Mouse (Mus musculus) CH12.LX (cell line): ENCODE results near the gene Gm8237.
"Not testable (repeated sequence)": the region's sequence is repeated elsewhere in the genome, so short reads cannot be mapped to it uniquely, and the experiment has no call there.

Source experiments
- CTCF ChIP-seq, 2 experiments: IDR thresholded peaks in 1 of 2; conservative IDR thresholded peaks in 1 of 2; 2 replicates each; pipeline ENCODE4 v1.5.1; 2011 to 2012; ENCODE audit warnings: low read depth in 2 of 2, low read length in 2 of 2, improper control_type of control experiment in 1 of 2, inconsistent platforms in 1 of 2, mild to moderate bottlenecking in 1 of 2, moderate library complexity in 1 of 2
- E2F4 ChIP-seq: IDR thresholded peaks from 2 replicates; pipeline ENCODE4 v1.6.1; 2011; ENCODE audit warnings: low read depth, low read length, improper control_type of control experiment; ENCODE audit not compliant: insufficient replicate concordance
- EP300 ChIP-seq: IDR thresholded peaks from 2 replicates; pipeline ENCODE4 v1.6.1; 2011; ENCODE audit warnings: low read length, improper control_type of control experiment
- HCFC1 ChIP-seq: IDR thresholded peaks from 2 replicates; pipeline ENCODE4 v1.6.1; 2012; ENCODE audit warnings: low read depth, mild to moderate bottlenecking, inconsistent platforms, low read length, improper control_type of control experiment
- IRF4 ChIP-seq: IDR thresholded peaks from 2 replicates; pipeline ENCODE4 v1.6.1; 2014; ENCODE audit warnings: low read depth, mild to moderate bottlenecking, inconsistent platforms, low read length, improper control_type of control experiment
- JUN ChIP-seq: IDR thresholded peaks from 2 replicates; pipeline ENCODE4 v1.6.1; 2011; ENCODE audit warnings: low read depth, mild to moderate bottlenecking, low read length, improper control_type of control experiment, moderate library complexity; ENCODE audit not compliant: insufficient read depth
- MAFK ChIP-seq: IDR thresholded peaks from 2 replicates; pipeline ENCODE4 v1.6.1; 2011; ENCODE audit warnings: low read length, improper control_type of control experiment; ENCODE audit not compliant: insufficient replicate concordance
- MAX ChIP-seq: IDR thresholded peaks from 2 replicates; pipeline ENCODE4 v1.6.1; 2011; ENCODE audit warnings: low read length, improper control_type of control experiment
- PAX5 ChIP-seq: IDR thresholded peaks from 2 replicates; pipeline ENCODE4 v1.6.1; 2012; ENCODE audit warnings: low read length, inconsistent platforms, mixed read lengths
- POLR2A ChIP-seq: IDR thresholded peaks from 2 replicates; pipeline ENCODE4 v1.6.1; 2011; ENCODE audit warnings: low read depth, mild to moderate bottlenecking, improper control_type of control experiment, low read length
- RCOR1 ChIP-seq: conservative IDR thresholded peaks from 2 replicates; pipeline ENCODE4 v1.6.1; 2012; ENCODE audit warnings: low read depth, mild to moderate bottlenecking, inconsistent platforms, low read length, improper control_type of control experiment
- UBTF ChIP-seq: IDR thresholded peaks from 2 replicates; pipeline ENCODE4 v1.6.1; 2012; ENCODE audit warnings: low read depth, mild to moderate bottlenecking, inconsistent platforms, low read length, improper control_type of control experiment, moderate library complexity
- ZC3H11A ChIP-seq: IDR thresholded peaks from 2 replicates; pipeline ENCODE4 v1.6.1; 2012; ENCODE audit warnings: low read depth, mild to moderate bottlenecking, inconsistent platforms, low read length, improper control_type of control experiment
- ZMIZ1 ChIP-seq: IDR thresholded peaks from 2 replicates; pipeline ENCODE4 v1.6.1; 2012; ENCODE audit warnings: low read depth, mild to moderate bottlenecking, inconsistent platforms, low read length, improper control_type of control experiment

GRCm38 (mm10) chr14:5812699-5813356, 67.4 kb downstream of the Gm8237 start:
- not testable (repeated sequence) for TF ChIP-seq ZMIZ1; POLR2A; JUN; MAFK; CTCF (conservative IDR thresholded peaks at IDR 0.05 in 1 of 2, IDR thresholded peaks at IDR 0.05 in 1 of 2; ENCODE audit: low read depth in 2 of 2, low read length in 2 of 2); UBTF; PAX5; MAX; HCFC1; E2F4; EP300; ZC3H11A; RCOR1; IRF4
